Mouse (Mus musculus) intestine, embryonic 14.5 days (tissue): ENCODE data around the gene Fam160b1. TPM values are rescaled to one million over a fixed set of nuclear protein-coding genes. Genes with fewer than 3 reads are reported as not detected.

ENCODE experiments used
- ATAC-seq: fragments of 200-750 bp; cut with Nextera tagmentation; replicated peaks from 2 replicates; pipeline ENCODE4 v1.8.0; 2017; ENCODE audit warnings: low read depth, moderate number of reproducible peaks, moderate TSS enrichment, moderate library complexity; ENCODE audit not compliant: low FRiP score, low TSS enrichment
- DNase-seq: peaks from one replicate; pipeline ENCODE4 v3.0.0-alpha.2; 2018; ENCODE audit warnings: low spot score
- H3K27ac ChIP-seq: fragments of 300-500 bp; sonication (generic); 2 replicates; pipeline ENCODE4 v1.5.1; 2014; ENCODE audit warnings: low read depth, mild to moderate bottlenecking, control low read depth
- H3K27me3 ChIP-seq: fragments of 300-500 bp; sonication (generic); replicated peaks from 2 replicates; pipeline ENCODE4 v1.6.1; 2014; ENCODE audit warnings: low read length, control low read depth; ENCODE audit not compliant: control insufficient read depth, insufficient read depth
- H3K36me3 ChIP-seq: fragments of 300-500 bp; sonication (generic); 2 replicates; pipeline ENCODE4 v1.6.1; 2014; ENCODE audit warnings: low read length, control low read depth; ENCODE audit not compliant: control insufficient read depth, insufficient read depth
- H3K4me1 ChIP-seq: fragments of 300-500 bp; sonication (generic); replicated peaks from 2 replicates; pipeline ENCODE4 v1.6.1; 2014; ENCODE audit warnings: low read length, control low read depth, mixed read lengths; ENCODE audit not compliant: control insufficient read depth, insufficient read depth
- H3K4me2 ChIP-seq: fragments of 300-500 bp; sonication (generic); 2 replicates; pipeline ENCODE4 v1.6.1; 2014; ENCODE audit warnings: low read length
- H3K4me3 ChIP-seq: fragments of 300-500 bp; sonication (generic); 2 replicates; pipeline ENCODE4 v1.5.1; 2014; ENCODE audit warnings: low read depth, low read length, control low read depth, mixed read lengths
- H3K9ac ChIP-seq: fragments of 300-500 bp; sonication (generic); 2 replicates; pipeline ENCODE4 v1.6.1; 2014; ENCODE audit warnings: mild to moderate bottlenecking, low read length
- H3K9me3 ChIP-seq: fragments of 300-500 bp; sonication (generic); 2 replicates; pipeline ENCODE4 v1.6.1; 2016; ENCODE audit warnings: low read length, control low read depth; ENCODE audit not compliant: control insufficient read depth
- WGBS: fragments of 180-500 bp; shearing (Covaris S2); extraction: QIAGEN DNeasy Blood & Tissue Kit; methylation state at CpG from one replicate; pipeline ENCODE4 v1.1.7; 2014; 5-methylcytosine and 5-hydroxymethylcytosine counted together
- polyA plus RNA-seq: library from polyadenylated mRNA; unstranded; fragments of >200 nt; fragmentation: Nextera tagmentation; extraction: Ambion mirVana; gene quantifications from 2 replicates; pipeline ENCODE4 v1.2.1, GENCODE M21; 2014

The Fam160b1 gene
- polyA plus RNA-seq, 1 experiment from 2014 or later = 16.4 TPM

DNA sequence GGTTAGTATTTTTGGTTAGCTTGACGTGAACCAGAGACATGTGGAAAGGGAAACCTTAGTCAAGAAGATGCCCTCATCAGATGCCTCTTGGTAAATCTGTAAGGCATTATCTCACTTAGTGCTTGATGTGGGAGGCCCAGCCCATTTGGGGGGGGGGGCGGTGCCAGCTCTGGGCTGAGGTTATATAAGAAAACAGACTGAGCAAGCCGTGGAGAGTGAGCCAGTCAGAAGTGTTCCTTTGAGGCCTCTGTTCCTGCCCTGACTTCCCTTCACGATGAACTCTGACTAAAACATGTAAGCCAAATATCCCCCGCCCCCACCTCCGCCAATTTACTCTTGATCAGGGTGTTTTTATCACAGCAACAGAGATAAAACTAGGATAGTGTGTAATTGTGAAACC is 69.4 kb downstream of the Fam160b1 start:
- Histone ChIP-seq H3K9me3 (no peaks in the 10 kb centered on the region), H3K27me3 (no peaks in the 10 kb centered on the region), H3K9ac (no peak overlapping the region), H3K36me3 (no peaks in the 10 kb centered on the region), H3K4me2 (no peak overlapping the region), H3K4me1 (0 out of 2 replicates have a peak, but pooled peaks cover 3% of the 10 kb centered on the region), H3K27ac (no peak overlapping the region), H3K4me3 (no peak overlapping the region)
- ATAC-seq (no peak), DNase-seq (no peak)
- WGBS = 66% methylated on average over 6 of the region's 6 CpGs

DNA sequence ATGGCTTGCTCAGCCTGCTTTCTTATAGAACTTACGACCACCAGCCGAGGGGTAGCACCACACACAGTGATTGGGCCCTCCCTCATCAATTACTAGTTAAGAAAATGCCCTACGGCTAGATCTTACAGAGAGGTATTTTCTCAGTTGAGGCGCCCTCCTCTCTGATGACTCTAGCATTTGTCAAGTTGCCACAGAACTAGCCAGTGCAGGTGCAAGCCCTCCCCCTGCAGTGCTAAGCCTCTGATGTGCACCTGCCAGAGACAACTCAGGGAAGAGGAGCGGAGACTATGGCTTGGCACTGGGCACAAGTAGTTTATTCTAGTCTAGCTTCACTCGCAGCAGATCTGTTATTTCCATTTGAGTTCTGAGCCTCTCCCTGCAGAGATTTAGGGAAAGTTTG is 71.0 kb downstream of the Fam160b1 start:
- no peak overlapping the region for H3K27ac ChIP-seq
- 42% methylated on average over 6 of the region's 6 CpGs for WGBS
- no peaks in the 10 kb centered on the region for H3K36me3 ChIP-seq
- no peak overlapping the region for H3K4me3 ChIP-seq
- no peak overlapping the region for H3K4me2 ChIP-seq
- no peak for DNase-seq
- no peaks in the 10 kb centered on the region for H3K9me3 ChIP-seq
- no peak for ATAC-seq
- H3K9ac ChIP-seq = no peak overlapping the region
- H3K4me1 ChIP-seq = peaks cover 7% of the 10 kb centered on the region; the same call in 1 of the 2 replicates
- no peaks in the 10 kb centered on the region for H3K27me3 ChIP-seq

DNA sequence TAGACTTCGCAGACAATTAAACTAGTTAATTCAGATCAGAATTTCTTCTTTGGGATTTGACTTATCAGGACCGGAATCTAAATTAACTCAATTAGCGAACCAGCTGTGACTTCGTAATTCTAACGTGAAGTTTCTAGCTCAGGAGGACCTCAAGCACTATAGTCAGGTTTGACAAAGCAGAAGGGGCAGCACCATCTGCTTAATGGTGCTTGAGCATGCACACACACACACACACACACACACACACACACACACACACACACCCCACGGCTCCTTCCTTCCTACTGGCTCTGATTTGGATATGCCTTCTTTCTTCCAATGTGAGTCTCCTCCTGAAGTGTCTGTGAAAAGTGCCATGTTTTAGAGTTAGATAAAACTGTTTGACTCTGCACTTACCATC is 73.5 kb downstream of the Fam160b1 start:
- H3K27ac ChIP-seq = no peak overlapping the region

DNA sequence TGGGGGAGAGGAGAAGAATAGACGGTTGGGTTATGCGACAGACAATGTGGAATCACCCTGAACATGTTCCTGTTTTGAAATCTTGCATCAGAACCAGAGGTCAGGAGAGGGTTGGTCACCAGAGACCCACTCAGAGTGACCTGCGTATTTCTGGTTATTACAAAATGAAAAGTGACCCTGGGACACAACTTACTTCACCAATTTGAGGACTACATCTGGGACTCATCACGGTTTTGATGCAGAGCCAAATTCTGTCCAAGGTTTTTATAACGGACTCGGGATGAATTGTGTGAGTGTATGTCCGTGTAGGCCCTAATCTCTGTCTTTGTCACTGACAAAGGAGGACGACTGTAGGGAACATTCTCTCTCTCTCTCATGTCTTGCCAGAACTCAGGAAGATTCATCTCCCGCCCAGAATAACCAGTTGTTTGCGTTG is 76.1 kb downstream of the Fam160b1 start:
- 31% methylated on average over 10 of the region's 10 CpGs for WGBS
- peak; percentile 82 for DNase-seq
- no peak overlapping the region for H3K27ac ChIP-seq
- H3K4me3 ChIP-seq = no peak overlapping the region
- H3K27me3 ChIP-seq = no peaks in the 10 kb centered on the region
- peaks cover 16% of the 10 kb centered on the region; the same call in 1 of the 2 replicates for H3K4me1 ChIP-seq
- no peaks in the 10 kb centered on the region for H3K36me3 ChIP-seq
- peak; percentile 59; the same call in 1 of the 2 replicates for ATAC-seq
- no peak overlapping the region for H3K4me2 ChIP-seq
- H3K9ac ChIP-seq = no peak overlapping the region
- no peaks in the 10 kb centered on the region for H3K9me3 ChIP-seq

More for the DNA sequence above, 73.5 kb downstream of the Fam160b1 start:
- H3K27me3 ChIP-seq = no peaks in the 10 kb centered on the region
- no peaks in the 10 kb centered on the region for H3K9me3 ChIP-seq
- 80% methylated on average over 6 of the region's 6 CpGs for WGBS
- no peaks in the 10 kb centered on the region for H3K36me3 ChIP-seq
- DNase-seq (no peak), ATAC-seq (no peak)
- no peak overlapping the region for H3K4me3 ChIP-seq
- no peak overlapping the region for H3K9ac ChIP-seq
- H3K4me2 ChIP-seq = no peak overlapping the region
- peaks cover 12% of the 10 kb centered on the region; the same call in 1 of the 2 replicates for H3K4me1 ChIP-seq

DNA sequence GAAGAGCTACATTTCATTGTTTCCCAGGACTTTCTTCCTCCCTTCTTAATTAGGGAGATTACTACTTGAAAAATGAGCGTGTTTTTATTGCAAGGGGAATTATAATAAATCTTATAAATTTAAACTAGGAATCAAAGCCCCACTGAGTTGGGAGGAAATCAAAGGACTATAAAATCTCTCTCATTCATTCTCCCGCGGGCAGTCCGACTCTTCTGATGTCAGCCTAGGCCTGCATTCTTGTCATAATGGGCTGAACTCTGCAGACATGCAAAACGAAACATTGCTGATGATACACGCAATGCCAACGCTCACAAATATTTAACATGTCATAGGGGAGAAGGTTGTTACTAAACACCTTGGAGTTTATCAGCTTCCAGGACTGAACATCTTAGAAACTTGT is 76.6 kb downstream of the Fam160b1 start:
- Histone ChIP-seq H3K27ac (no peak overlapping the region), H3K4me2 (no peak overlapping the region), H3K4me1 (peaks cover 13% of the 10 kb centered on the region; the same call in 1 of the 2 replicates), H3K9me3 (no peaks in the 10 kb centered on the region), H3K27me3 (no peaks in the 10 kb centered on the region), H3K36me3 (no peaks in the 10 kb centered on the region), H3K9ac (no peak overlapping the region), H3K4me3 (no peak overlapping the region)
- 32% methylated on average over 7 of the region's 7 CpGs for WGBS
- ATAC-seq (no peak), DNase-seq (no peak)

Other genes with a start within 250 kb of the Fam160b1 start
- gene Ablim1, start 45.8 kb upstream of the Fam160b1 start, polyA plus RNA-seq = 28.3 and 30.2 TPM in 2 replicates
- gene Trub1, start 92.2 kb downstream of the Fam160b1 start, polyA plus RNA-seq = 27.6 and 28.7 TPM in 2 replicates